Mouse (Mus musculus): Measurements from ENCODE around the gene Ehmt1. TPM values are rescaled to one million over a fixed set of nuclear protein-coding genes. Genes with fewer than 3 reads are reported as not detected.
A peak's percentile ranks its signal among the peaks of the same experiment; 100 is the strongest.

Gene Ehmt1
- total RNA-seq, 2 experiments from 2014 or later, result 63.3 to 70.0 TPM

DNA sequence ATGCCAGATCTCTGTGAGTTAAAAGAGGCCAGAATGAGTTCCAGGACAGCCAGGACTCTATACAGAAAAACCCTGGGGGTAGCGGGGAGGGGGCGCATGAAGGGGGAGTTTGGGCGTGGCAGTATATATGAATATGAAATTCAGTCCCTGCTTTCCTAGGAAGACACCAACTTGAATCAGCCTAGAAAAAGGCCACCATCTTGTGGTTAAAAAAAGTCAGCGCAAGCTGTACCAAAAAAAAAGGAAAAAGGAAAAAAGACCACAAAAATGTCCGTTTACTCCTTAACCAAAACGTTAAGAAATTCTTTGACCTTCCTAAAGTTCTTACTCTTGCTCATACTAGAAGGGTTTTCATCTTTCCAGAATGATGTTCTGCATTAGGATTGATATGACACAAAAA is 16.4 kb downstream of the Ehmt1 start:
- DNase-seq (ENCODE audit: low spot score in 2 of 2), result no peak
- peak overlapping the region; percentile 78 for H3K27ac ChIP-seq
- H3K4me3 ChIP-seq, result no peak overlapping the region
- peak; percentile 67 for TF ChIP-seq CTCF (conservative IDR thresholded peaks at IDR 0.05)

DNA sequence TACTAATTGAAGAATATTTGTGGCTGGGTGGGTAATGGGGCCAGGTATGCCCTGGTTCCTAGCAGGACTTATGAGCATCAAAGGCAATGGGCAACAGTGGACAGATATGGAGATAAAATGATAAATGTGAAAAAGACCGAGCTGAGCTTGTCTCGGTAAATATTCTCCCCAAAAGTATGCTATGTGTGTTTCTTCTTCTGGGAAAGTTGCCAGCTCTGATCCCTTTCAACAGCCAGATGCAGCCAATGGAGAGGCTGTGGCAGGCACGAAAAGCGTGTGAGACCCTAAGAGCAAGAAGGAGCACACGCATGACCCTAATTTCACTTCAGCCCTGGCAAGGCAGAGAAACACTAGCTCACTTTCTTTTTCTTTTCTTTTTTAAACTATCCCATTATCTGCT is 18.4 kb downstream of the Ehmt1 start:
- peak in 1 of 2 experiments; percentile 37 for DNase-seq (ENCODE audit: low spot score in 2 of 2)
- no peak for TF ChIP-seq CTCF (conservative IDR thresholded peaks at IDR 0.05)
- peak overlapping the region; percentile 53 for H3K27ac ChIP-seq
- no peak overlapping the region for H3K4me3 ChIP-seq

DNA sequence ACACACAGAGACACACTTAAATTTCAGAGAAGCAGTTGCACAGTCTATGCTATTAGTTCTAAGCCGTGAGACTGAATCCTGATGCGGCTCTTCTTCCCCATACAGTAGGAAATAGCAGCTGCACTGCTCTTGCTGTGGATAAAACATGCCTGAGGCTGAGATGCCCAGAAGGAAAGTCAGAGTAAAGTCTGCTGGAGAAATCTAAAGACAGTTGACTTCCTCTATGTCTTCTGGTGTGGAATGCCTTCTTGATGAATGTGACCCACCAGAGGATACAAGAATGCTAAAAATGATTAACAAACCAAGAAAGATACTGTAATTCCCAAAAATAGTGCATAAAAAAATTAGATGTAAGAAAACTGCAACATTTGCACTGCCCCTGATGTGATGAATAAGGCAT is 20.1 kb downstream of the Ehmt1 start:
- TF ChIP-seq CTCF (conservative IDR thresholded peaks at IDR 0.05), result no peak
- H3K27ac ChIP-seq, result no peak overlapping the region
- DNase-seq (ENCODE audit: low spot score in 2 of 2), result no peak
- no peak overlapping the region for H3K4me3 ChIP-seq

DNA sequence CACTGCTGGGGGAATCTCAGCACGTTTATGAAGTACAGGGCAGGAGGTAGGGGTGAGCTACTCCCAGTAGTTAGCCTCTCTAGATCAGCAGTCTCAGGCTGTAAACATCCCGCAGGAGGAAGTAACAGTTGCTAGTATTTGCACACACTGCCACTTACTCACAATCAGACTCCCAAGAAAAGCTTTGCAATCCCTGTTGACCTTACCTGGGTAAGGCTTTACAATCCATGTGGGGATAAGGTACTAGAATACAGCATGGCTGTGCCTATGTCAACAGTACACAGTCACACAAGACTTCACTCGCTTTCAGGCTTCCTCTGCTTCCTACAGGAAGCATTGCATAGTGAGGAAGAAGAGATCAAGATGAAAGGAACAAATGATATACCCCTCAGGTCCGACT is 22.7 kb downstream of the Ehmt1 start:
- TF ChIP-seq CTCF (conservative IDR thresholded peaks at IDR 0.05), result no peak
- Histone ChIP-seq H3K27ac (no peak overlapping the region), H3K4me3 (no peak overlapping the region)
- DNase-seq (ENCODE audit: low spot score in 2 of 2), result no peak

DNA sequence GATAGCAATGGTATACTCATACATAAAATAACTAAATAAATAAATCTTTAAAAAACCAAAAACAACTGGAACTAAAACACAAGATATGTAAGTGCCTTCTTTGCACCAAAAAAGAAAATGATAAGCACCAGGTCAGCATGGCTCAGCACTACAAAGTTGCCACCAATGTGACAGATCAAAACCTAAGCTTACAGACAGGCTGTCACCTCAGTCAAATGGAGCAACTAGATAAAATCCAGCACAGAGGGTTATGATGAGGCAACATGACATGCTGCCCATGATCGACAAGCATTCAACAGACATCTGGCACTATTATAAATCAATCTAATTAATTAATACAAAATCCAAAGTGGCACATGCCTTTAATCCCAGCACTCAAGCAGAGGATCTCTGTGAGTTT is 25.2 kb downstream of the Ehmt1 start:
- no peak for TF ChIP-seq CTCF (conservative IDR thresholded peaks at IDR 0.05)
- no peak for DNase-seq (ENCODE audit: low spot score in 2 of 2)
- Histone ChIP-seq H3K27ac (no peak overlapping the region), H3K4me3 (no peak overlapping the region)

DNA sequence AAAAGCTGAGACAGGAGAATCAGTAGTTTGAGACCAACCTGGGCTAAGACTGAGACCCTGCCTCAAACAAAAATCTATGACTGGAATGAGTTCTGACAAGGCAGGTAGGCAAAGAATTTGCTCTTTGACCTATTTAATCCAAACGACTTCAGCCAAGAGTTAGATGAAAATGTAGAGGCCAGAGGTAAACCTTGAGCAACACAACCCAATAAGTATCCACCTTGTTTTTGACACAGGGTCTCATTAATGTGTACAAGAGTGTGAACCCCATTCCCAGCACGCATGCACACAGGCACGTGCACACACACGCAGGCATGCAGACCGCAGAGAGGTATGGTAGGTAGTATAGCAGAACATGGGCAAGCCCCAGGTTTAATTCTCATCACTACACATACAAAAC is 27.1 kb downstream of the Ehmt1 start:
- no peak for TF ChIP-seq CTCF (conservative IDR thresholded peaks at IDR 0.05)
- no peak overlapping the region for H3K4me3 ChIP-seq
- DNase-seq (ENCODE audit: low spot score in 2 of 2), result no peak
- H3K27ac ChIP-seq, result no peak overlapping the region

DNA sequence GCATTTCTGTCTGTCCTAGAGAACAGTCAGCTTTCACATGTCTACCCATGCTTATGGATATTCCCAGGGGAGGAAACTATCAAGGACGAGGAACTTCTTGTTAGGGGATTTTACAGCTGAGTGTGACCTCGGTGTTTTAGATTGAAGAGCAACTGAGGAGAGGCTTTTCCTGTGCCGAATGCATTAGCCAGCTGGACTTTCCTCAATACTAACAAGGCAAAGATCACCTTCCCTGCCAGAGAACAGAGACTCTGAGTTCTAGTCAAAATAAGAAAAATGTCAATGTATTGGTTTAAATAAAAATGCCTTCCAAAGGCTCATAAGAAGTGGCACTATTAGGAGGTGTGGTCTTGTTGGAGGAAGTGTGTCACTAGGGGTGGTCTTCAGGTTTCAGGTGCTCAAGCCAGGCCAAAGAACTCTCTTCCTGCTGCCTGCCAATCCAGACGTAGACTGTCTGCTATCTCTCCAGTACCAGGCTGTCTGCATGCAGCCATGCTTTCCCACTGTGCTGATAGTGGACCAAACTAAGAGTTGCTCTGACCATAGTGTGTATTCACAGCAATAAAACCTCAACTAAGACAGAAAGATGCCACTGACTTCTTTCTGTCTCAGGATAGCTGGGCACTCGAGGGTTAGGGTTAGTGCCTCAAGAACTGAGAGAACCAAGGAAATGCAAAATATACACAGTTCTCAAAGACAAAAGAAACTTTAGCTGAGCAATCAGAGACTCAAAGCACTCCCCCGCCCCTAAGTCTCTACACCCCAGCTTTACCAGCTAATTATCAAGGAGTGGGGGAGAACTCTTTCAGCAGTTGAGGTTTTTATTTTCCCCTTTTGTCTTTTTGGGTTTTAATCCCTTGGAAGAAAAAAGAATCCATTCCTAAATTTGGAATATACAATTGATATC is 28.6 kb downstream of the Ehmt1 start:
- 0 out of 2 replicates have a peak overlapping the region, but pooled peaks have one; percentile 23 for H3K27ac ChIP-seq
- TF ChIP-seq CTCF (conservative IDR thresholded peaks at IDR 0.05), result no peak
- no peak overlapping the region for H3K4me3 ChIP-seq
- DNase-seq (ENCODE audit: low spot score in 2 of 2), result no peak

DNA sequence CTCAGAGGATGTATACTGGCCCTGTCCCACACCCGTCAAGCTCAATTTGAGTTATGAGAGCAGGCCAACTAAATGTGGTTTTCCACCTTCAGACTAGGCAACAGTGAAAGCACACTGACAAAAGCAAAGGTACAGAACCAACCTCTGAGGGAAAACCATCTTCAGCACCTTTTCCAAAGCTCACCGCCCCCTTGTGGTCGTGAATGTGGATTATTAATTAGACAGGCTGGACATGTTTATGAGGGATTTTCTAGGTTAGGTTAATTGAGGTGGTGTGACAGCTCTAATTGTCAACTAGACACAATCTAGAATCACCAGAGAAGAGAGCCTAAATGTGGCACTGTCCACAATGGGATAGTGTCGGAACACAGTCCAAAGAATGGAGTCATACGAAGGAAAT is 30.5 kb downstream of the Ehmt1 start:
- no peak for DNase-seq (ENCODE audit: low spot score in 2 of 2)
- no peak overlapping the region for H3K4me3 ChIP-seq
- peak; percentile 62 for TF ChIP-seq CTCF (conservative IDR thresholded peaks at IDR 0.05)

DNA sequence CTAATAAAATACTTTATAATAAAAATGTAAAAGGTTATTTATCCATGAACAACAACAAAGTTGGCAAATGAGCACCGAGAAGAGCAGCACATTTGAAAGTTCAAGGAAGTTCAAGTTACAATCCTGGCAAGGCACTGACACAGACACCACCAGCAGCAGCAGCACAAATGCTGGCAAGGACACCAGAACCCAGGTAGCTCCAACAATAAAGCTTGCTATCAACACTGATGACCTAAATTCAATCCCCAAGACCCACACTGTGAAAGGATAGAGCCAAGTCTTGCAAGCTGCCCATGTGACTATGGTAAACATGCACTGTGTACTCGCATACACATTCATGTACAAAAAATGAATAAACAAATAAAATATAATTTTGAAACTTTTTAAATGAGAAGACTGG is 38.7 kb downstream of the Ehmt1 start:
- TF ChIP-seq CTCF (conservative IDR thresholded peaks at IDR 0.05), result no peak
- Histone ChIP-seq H3K4me3 (no peak overlapping the region), H3K27ac (peak overlapping the region; percentile 33; the same call in 1 of the 2 replicates)
- DNase-seq (ENCODE audit: low spot score in 2 of 2), result no peak

More for the DNA sequence above, 30.5 kb downstream of the Ehmt1 start:
- H3K27ac ChIP-seq, result peak overlapping the region; percentile 39; the same call in 1 of the 2 replicates

DNA sequence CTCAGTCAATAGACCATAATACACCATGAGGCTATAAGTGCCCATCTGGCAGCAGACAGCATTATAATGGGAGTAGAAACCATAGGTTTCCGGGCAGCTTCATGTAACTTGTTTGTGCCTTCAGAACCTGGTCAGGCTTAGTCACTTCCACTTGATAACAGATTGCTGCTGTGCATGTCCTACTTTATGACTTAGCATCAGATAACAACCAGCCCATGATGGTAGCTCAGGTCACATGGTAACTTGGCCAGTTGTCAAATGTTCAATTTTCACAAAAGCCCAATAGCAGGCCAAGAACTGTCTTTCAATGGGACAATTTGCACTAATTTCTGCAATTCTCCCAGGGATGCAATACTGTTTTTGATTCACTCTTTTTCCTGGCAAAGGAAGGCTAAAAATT is 48.5 kb downstream of the Ehmt1 start:
- H3K27ac ChIP-seq, result no peak overlapping the region
- no peak for TF ChIP-seq CTCF (conservative IDR thresholded peaks at IDR 0.05)
- DNase-seq (ENCODE audit: low spot score in 2 of 2), result no peak
- H3K4me3 ChIP-seq, result no peak overlapping the region

DNA sequence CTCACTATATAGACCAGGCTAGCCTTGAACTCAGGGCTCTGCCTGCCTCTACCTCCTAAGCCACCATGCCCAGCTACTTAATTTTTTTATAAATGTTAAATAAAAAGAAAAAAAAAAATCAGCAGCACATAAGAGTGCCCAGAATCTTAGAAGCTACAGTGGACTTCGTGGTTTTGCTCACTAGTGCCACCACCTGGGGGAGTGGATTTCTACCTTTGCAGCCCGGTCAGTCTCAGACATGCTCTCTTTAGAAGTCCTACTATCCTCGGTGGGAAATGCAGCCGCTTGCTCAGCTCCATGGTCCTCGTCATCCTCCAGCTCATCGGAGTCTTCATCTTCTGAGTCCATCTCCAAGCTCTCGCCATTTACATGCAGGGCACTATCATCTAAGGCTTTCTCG is 56.4 kb downstream of the Ehmt1 start:
- peak in 1 of 2 experiments; percentile 28 for DNase-seq (ENCODE audit: low spot score in 2 of 2)
- TF ChIP-seq CTCF (conservative IDR thresholded peaks at IDR 0.05), result peak; percentile 76
- Histone ChIP-seq H3K27ac (no peak overlapping the region), H3K4me3 (no peak overlapping the region)

DNA sequence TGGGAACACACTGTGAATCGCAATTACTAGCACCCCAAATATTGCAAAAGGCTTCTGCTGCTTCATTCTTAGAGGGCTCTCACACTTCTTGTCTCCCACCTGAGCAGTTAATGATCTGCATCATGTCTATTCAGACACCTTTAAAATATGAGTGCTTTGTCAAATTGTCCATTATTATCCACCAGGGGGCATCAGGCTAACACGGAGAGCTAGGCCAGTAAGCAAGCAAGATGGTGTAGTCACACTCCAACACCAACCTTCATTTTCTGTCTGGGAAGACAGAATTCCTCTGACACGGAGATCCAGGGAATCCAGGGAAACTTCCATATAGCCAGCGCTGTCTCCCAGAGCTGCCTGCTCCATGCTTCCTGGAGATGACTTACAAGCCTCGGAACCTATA is 67.0 kb downstream of the Ehmt1 start:
- Histone ChIP-seq H3K27ac (no peak overlapping the region), H3K4me3 (no peak overlapping the region)
- TF ChIP-seq CTCF (conservative IDR thresholded peaks at IDR 0.05), result peak; percentile 79
- DNase-seq (ENCODE audit: low spot score in 2 of 2), result peak; percentile 24 to 37

DNA sequence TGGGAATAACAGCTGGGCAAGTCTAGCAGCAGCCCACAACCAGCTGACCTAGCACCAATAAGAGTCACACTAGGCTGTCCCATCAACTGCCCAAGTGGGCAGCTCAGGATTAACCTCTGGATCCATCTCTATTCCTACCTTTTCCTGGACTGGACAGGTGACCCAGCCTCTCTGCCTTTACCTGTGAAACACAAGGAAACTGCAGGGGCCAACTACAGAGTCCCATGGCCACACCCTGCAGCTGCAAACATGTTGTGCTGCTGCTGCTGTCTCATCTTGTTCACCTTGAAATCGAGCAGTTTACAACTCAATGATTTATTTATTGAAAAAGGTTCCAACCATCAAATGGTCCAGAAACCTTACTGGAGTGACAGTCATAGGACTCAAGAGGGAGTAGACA is 72.9 kb downstream of the Ehmt1 start:
- DNase-seq (ENCODE audit: low spot score in 2 of 2), result no peak
- Histone ChIP-seq H3K4me3 (no peak overlapping the region), H3K27ac (no peak overlapping the region)
- no peak for TF ChIP-seq CTCF (conservative IDR thresholded peaks at IDR 0.05)

DNA sequence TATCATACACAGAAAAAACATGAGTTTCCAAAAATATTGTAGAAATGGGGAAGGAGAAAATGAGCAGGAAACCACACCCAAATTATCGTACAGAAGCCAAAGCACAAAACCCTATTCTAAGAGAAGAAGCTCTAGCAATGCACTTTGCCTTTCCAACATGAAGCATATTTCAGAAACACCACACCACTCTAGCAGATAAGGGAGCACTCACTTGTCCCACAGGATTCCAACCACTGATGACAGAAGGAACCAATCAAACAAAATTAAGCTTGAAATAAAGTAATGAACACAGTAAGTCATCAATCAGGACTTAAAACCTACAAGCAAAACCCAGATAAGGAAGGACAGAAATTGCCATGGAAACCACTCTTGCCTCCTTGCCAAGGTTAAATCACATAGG is 74.2 kb downstream of the Ehmt1 start:
- DNase-seq (ENCODE audit: low spot score in 2 of 2), result no peak
- Histone ChIP-seq H3K27ac (no peak overlapping the region), H3K4me3 (no peak overlapping the region)
- no peak for TF ChIP-seq CTCF (conservative IDR thresholded peaks at IDR 0.05)
